Mouse (Mus musculus): Measurements from ENCODE around the gene Gm20388.

GRCm38 (mm10) chr8:120026991-120027390, 116.3 kb downstream of the Gm20388 start:
- TF ChIP-seq CHD2 (IDR thresholded peaks at IDR 0.05; ENCODE audit: low read depth, low read length) (no peak), ZNF384 (IDR thresholded peaks at IDR 0.05; ENCODE audit: low read depth, low read length) (no peak), ZC3H11A (IDR thresholded peaks at IDR 0.05; ENCODE audit: borderline replicate concordance, low read depth, low read length) (no peak), MAFK (IDR thresholded peaks at IDR 0.05; ENCODE audit: insufficient read depth, low read depth, low read length) (no peak), HCFC1 (IDR thresholded peaks at IDR 0.05; ENCODE audit: borderline replicate concordance, insufficient read depth, low read length) (no peak)
